Mouse (Mus musculus) gastrocnemius, postnatal 25 days (tissue): ENCODE measurements around the gene Hist1h3b. TPM values are rescaled to one million over a fixed set of nuclear protein-coding genes. Genes with fewer than 3 reads are reported as not detected.
"Not testable (repeated sequence)": the region's sequence is repeated elsewhere in the genome, so short reads cannot be mapped to it uniquely, and the experiment has no call there.

Experiments used
- DNase-seq: peaks from one replicate; pipeline ENCODE4 v3.0.0; 2022
- total RNA-seq, 2 experiments: library from RNA; stranded (reverse); gene quantifications; 1 replicate in 1 of 2; 2 replicates in 1 of 2; pipeline ENCODE4 v1.2.3; 2021

Gene Hist1h3b
- total RNA-seq, 2 experiments from 2014 or later = 9.6 to 17.3 TPM

- DNase-seq = no peak
These were observed 2.9 kb downstream of the Hist1h3b start for GRCm38 (mm10) chr13:23755000-23755399.

- peak; percentile 65 for DNase-seq
These were observed 4.7 kb downstream of the Hist1h3b start, which contains the start of gene Hist1h4b for GRCm38 (mm10) chr13:23756790-23757189. TSS of gene Hist1h4b (plus strand) at chr13:23757013.

GRCm38 (mm10) chr13:23757211-23757773 is 5.2 kb downstream of the Hist1h3b start:
- no peak for DNase-seq

- no peak for DNase-seq
These were observed 5.9 kb downstream of the Hist1h3b start for GRCm38 (mm10) chr13:23757921-23758320.

- DNase-seq = no peak
These were observed 7.2 kb downstream of the Hist1h3b start for GRCm38 (mm10) chr13:23759251-23759771.

- no peak for DNase-seq
These were observed 7.8 kb downstream of the Hist1h3b start for GRCm38 (mm10) chr13:23759916-23760239.

- no peak for DNase-seq
These were observed 8.3 kb downstream of the Hist1h3b start for GRCm38 (mm10) chr13:23760240-23760971.

- peak; percentile 95 for DNase-seq
These were observed 9.2 kb downstream of the Hist1h3b start, which contains the start of gene Hist1h4a for GRCm38 (mm10) chr13:23760972-23761864. TSS of gene Hist1h4a (minus strand) at chr13:23761230.

GRCm38 (mm10) chr13:23761871-23762821 is 10.1 kb downstream of the Hist1h3b start, which contains the start of gene Hist1h3a:
TSS of gene Hist1h3a (minus strand) at chr13:23762386.
- peak; percentile 57 for DNase-seq

GRCm38 (mm10) chr13:23763242-23763585 is 11.1 kb downstream of the Hist1h3b start:
- DNase-seq = no peak

GRCm38 (mm10) chr13:23763586-23764323 is 11.7 kb downstream of the Hist1h3b start, which contains the start of gene Hist1h1a:
TSS of gene Hist1h1a (plus strand) at chr13:23763666.
- peak; percentile 75 for DNase-seq

- no peak for DNase-seq
These were observed 12.5 kb downstream of the Hist1h3b start for GRCm38 (mm10) chr13:23764324-23765171.

- DNase-seq = no peak
These were observed 13.1 kb downstream of the Hist1h3b start for GRCm38 (mm10) chr13:23765172-23765513.

- no peak for DNase-seq
These were observed 14.7 kb downstream of the Hist1h3b start for GRCm38 (mm10) chr13:23766772-23767171.

GRCm38 (mm10) chr13:23768834-23769397 is 16.8 kb downstream of the Hist1h3b start:
- DNase-seq = no peak

GRCm38 (mm10) chr13:23769613-23770012 is 17.5 kb downstream of the Hist1h3b start, which contains the start of gene Trim38:
TSS of gene Trim38 (plus strand) at chr13:23769913.
- not testable (repeated sequence) for DNase-seq

GRCm38 (mm10) chr13:23772561-23773313 is 20.7 kb downstream of the Hist1h3b start:
- no peak for DNase-seq

GRCm38 (mm10) chr13:23778339-23778738 is 26.3 kb downstream of the Hist1h3b start:
- no peak for DNase-seq
